Mouse (Mus musculus) activated CD4-positive, CD25-positive, alpha-beta regulatory T cell, adult 4 months (primary cell): ENCODE measurements around the gene Olfr659. TPM values are rescaled to one million over a fixed set of nuclear protein-coding genes. Genes with fewer than 3 reads are reported as not detected.
A peak's percentile ranks its signal among the peaks of the same experiment; 100 is the strongest.

Experiments
- ATAC-seq: one replicate; pipeline ENCODE4 v1.8.0; 2017
- polyA plus RNA-seq, 2 experiments: library from polyadenylated mRNA; unstranded; fragments of 100-300 nt; shearing (Covaris generic); gene quantifications; one replicate each; pipeline ENCODE4 v1.2.1; 2017

The Olfr659 gene
- polyA plus RNA-seq: not detected

- ATAC-seq: no peak
These were observed at the start of gene Olfr659 for GRCm38 (mm10) chr7:104666453-104666852. Olfr659 (plus strand) TSS chr7:104666753.

- ATAC-seq: no peak
These were observed 42.1 kb upstream of the Olfr659 start, which contains the start of gene Olfr657 for GRCm38 (mm10) chr7:104624494-104624893. Olfr657 (plus strand) TSS chr7:104624794.

GRCm38 (mm10) chr7:104646841-104647482, 19.6 kb upstream of the Olfr659 start, which contains the start of gene Olfr658:
Olfr658 (minus strand) TSS chr7:104647305.
- ATAC-seq: peak; percentile 84

- no peak for ATAC-seq
These were observed 19.6 kb downstream of the Olfr659 start, which contains the start of gene Olfr661 for GRCm38 (mm10) chr7:104686201-104686600. Olfr661 (plus strand) TSS chr7:104686501.

Other genes starting within 250 kb of the Olfr659 start
- gene Trim30a, start 201.6 kb upstream of the Olfr659 start, polyA plus RNA-seq: 10 to 100 TPM; 77.9 to 80.9 TPM
- 10 to 100 TPM; 27.0 to 33.5 TPM for gene Trim30d, start 158.9 kb upstream of the Olfr659 start, polyA plus RNA-seq
- not detected for gene Olfr651, start 116.6 kb upstream of the Olfr659 start, polyA plus RNA-seq
- under 1 TPM in 1 of 2 experiments, not detected in 1; 0.44 TPM for gene Olfr652, start 105.9 kb upstream of the Olfr659 start, polyA plus RNA-seq
- not detected for gene Olfr653, start 89.4 kb upstream of the Olfr659 start, polyA plus RNA-seq
- gene Olfr654, start 79.7 kb upstream of the Olfr659 start, polyA plus RNA-seq: under 1 TPM in 1 of 2 experiments, not detected in 1; 0.30 TPM
- gene Olfr655, start 65.0 kb upstream of the Olfr659 start, polyA plus RNA-seq: not detected
- gene Olfr656, start 52.8 kb upstream of the Olfr659 start, polyA plus RNA-seq: not detected
- not detected for gene Olfr657, start 42.0 kb upstream of the Olfr659 start, polyA plus RNA-seq
- under 1 TPM in 1 of 2 experiments, not detected in 1; 0.19 TPM for gene Olfr658, start 19.4 kb upstream of the Olfr659 start, polyA plus RNA-seq
- not detected for gene Olfr661, start 19.7 kb downstream of the Olfr659 start, polyA plus RNA-seq
- gene Usp17le, start 110.7 kb downstream of the Olfr659 start, polyA plus RNA-seq: not detected
- not detected for gene Usp17lb, start 175.8 kb downstream of the Olfr659 start, polyA plus RNA-seq
- gene Usp17la, start 190.3 kb downstream of the Olfr659 start, polyA plus RNA-seq: not detected
- not detected for gene Olfr665, start 211.3 kb downstream of the Olfr659 start, polyA plus RNA-seq
- not detected for gene Olfr666, start 229.2 kb downstream of the Olfr659 start, polyA plus RNA-seq